Mouse (Mus musculus): Measurements from ENCODE around the gene Acot6. TPM values are rescaled to one million over a fixed set of nuclear protein-coding genes. Genes with fewer than 3 reads are reported as not detected.

Gene Acot6
- 4.3 TPM for polyA plus RNA-seq (2017; shearing (Covaris generic))

DNA sequence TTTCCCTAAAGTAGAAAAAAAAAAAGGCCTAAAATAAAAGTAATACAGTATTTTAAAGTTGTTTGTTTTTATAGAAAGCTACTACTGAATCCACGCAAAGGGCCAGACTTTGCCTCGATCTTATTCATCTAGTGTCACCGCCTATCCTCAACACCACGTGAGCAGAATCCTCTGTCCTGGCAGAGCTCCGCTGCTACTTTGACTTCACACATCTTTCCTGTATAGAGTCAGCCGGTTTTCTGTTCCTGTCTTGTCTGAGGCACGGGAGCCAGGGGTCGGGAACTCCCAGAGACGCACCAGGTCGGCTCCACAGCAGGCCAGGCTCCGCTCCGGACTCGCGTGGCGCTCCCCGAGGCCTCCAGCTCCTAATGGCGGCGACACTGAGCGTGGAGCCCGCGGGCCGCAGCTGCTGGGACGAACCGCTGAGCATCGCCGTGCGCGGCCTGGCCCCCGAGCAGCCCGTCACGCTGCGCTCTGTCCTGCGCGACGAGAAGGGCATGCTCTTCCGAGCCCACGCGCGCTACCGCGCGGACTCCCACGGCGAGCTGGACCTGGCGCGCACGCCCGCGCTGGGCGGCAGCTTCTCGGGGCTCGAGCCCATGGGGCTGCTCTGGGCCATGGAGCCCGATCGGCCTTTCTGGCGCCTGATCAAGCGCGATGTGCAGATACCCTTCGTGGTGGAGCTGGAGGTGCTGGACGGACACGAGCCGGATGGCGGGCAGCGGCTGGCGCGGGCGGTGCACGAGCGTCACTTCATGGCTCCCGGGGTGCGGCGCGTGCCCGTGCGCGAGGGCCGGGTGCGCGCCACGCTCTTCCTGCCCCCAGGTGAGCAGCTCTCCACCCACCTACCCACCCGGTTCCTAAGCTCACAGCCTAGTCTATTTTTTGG lies at the start of gene Acot6:
Gene Acot6 (plus strand): TSS at position 51 of the 889 bp plus-strand sequence.

DNA sequence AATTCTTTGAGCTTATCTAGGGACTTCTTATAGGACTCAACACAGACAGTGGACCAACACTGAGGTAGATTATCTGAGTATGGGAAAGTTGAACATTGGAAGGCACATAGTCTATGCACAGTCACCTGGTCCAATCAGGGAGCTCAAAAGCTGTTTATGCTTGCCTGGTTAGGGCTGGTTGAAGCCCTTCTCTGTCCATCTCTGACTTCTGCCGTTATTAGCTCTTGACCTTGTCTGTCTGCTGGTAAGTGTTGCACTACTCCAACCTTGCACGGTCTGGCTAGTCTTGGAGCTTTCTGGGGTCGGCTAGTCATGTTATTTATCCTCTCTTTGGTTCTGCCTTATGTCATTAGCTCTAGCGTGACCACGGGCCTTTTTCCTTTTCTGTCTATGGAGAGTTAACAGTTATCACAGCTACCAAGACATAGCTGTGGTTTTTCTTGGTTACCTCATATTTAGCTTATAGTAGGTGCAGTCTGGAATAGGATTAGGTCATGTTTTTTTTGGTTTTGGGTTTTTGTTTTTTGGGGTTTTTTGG lies 48.4 kb upstream of the Acot6 start, which contains the start of gene Acot3:
Gene Acot3 (plus strand): TSS at position 208 of the 538 bp plus-strand sequence.

GRCm38 (mm10) chr12:84068986-84069385 lies 31.5 kb upstream of the Acot6 start, which contains the start of gene Acot5:
TSS of gene Acot5 (plus strand) at chr12:84069325.

GRCm38 (mm10) chr12:84114153-84114994 lies 13.9 kb downstream of the Acot6 start, which contains the start of gene Dnal1:
TSS of gene Dnal1 (plus strand) at chr12:84114366.

GRCm38 (mm10) chr12:84147954-84148621 lies 47.6 kb downstream of the Acot6 start, which contains the start of gene Pnma1:
TSS of gene Pnma1 (minus strand) at chr12:84148489.

Other genes with a start within 250 kb of the Acot6 start
- gene Numb, start 178.7 kb upstream of the Acot6 start, polyA plus RNA-seq (2017; shearing (Covaris generic)): 43.1 TPM
- 31.7 TPM for gene Riox1, start 150.0 kb upstream of the Acot6 start, polyA plus RNA-seq (2017; shearing (Covaris generic))
- gene Heatr4, start 115.8 kb upstream of the Acot6 start, polyA plus RNA-seq (2017; shearing (Covaris generic)): not detected
- 5.8 TPM for gene Acot2, start 112.8 kb upstream of the Acot6 start, polyA plus RNA-seq (2017; shearing (Covaris generic))
- gene Acot1, start 91.2 kb upstream of the Acot6 start, polyA plus RNA-seq (2017; shearing (Covaris generic)): not detected
- gene Acot4, start 62.3 kb upstream of the Acot6 start, polyA plus RNA-seq (2017; shearing (Covaris generic)): 0.12 TPM
- not detected for gene Gm49366, start 61.7 kb upstream of the Acot6 start, polyA plus RNA-seq (2017; shearing (Covaris generic))
- gene Acot3, start 48.5 kb upstream of the Acot6 start, polyA plus RNA-seq (2017; shearing (Covaris generic)): not detected
- gene Acot5, start 31.3 kb upstream of the Acot6 start, polyA plus RNA-seq (2017; shearing (Covaris generic)): not detected
- 0.37 TPM for gene Dnal1, start 13.7 kb downstream of the Acot6 start, polyA plus RNA-seq (2017; shearing (Covaris generic))
- 0.14 TPM for gene Pnma1, start 47.8 kb downstream of the Acot6 start, polyA plus RNA-seq (2017; shearing (Covaris generic))
- 23.7 TPM for gene Elmsan1, start 118.2 kb downstream of the Acot6 start, polyA plus RNA-seq (2017; shearing (Covaris generic))
- gene Ptgr2, start 184.6 kb downstream of the Acot6 start, polyA plus RNA-seq (2017; shearing (Covaris generic)): 33.3 TPM
- gene Zfp410, start 216.2 kb downstream of the Acot6 start, polyA plus RNA-seq (2017; shearing (Covaris generic)): 61.4 TPM